Mouse (Mus musculus) neural tube, embryonic 10.5 days (tissue): ENCODE measurements around the gene Snx6.
A peak's percentile ranks its signal among the peaks of the same experiment; 100 is the strongest.
"Not testable (repeated sequence)": the region's sequence is repeated elsewhere in the genome, so short reads cannot be mapped to it uniquely, and the experiment has no call there.

Experiments
- DNase-seq: peaks from one replicate; pipeline ENCODE4 v3.0.0-alpha.2; 2017; ENCODE audit warnings: low spot score; ENCODE audit errors: extremely low spot score

The Snx6 gene

GRCm38 (mm10) chr12:54709691-54710493, 85.6 kb downstream of the Snx6 start:
- DNase-seq, result not testable (repeated sequence)

- no peak for DNase-seq
Observed at GRCm38 (mm10) chr12:54699394-54699793, 96.1 kb downstream of the Snx6 start.

- DNase-seq, result no peak
Observed at GRCm38 (mm10) chr12:54697791-54698250, 97.7 kb downstream of the Snx6 start.

GRCm38 (mm10) chr12:54697003-54697597, 98.4 kb downstream of the Snx6 start:
- peak; percentile 21 for DNase-seq
